Mouse (Mus musculus) B cell, adult (primary cell): ENCODE measurements around the gene Klrb1f. TPM values are rescaled to one million over a fixed set of nuclear protein-coding genes. Genes with fewer than 3 reads are reported as not detected.

Experiments used
- total RNA-seq: library from RNA; stranded (reverse); gene quantifications from 4 replicates; pipeline ENCODE4 v1.2.4, GENCODE M21; 2023; ENCODE audit not compliant: inconsistent age

The Klrb1f gene
- total RNA-seq, result 2.8 to 4.4 TPM (median 3.9 TPM) in 4 replicates

DNA sequence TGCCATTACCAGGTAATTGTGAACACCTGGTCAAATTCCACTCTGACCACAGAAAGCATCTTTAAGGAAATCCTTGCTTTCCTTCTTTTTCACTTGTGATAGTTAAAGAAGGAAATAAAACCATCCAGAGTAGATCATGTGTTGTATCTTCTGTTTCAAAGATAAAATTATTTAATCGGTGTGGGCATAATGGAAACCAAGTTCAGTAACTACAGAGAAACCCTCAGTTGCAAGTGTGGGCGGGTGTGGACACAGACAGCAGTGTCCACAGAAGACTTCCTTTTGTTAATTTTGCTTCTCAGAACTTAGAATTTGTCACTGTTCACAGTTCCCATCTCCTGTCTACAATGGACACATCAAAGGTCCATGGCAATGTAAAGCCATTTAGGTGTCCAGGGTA is at the start of gene Klrb1f:
Klrb1f (plus strand) TSS at position 301 of the 400 bp plus-strand sequence.

GRCm38 (mm10) chr6:129100794-129101193 is 55.1 kb downstream of the Klrb1f start, which contains the start of gene Clec2e:
Clec2e (minus strand) TSS chr6:129100913.

Other genes starting within 250 kb of the Klrb1f start
- gene Gm44511, start 219.6 kb upstream of the Klrb1f start, total RNA-seq, result not detected in 4 replicates
- gene Klrb1b, start 219.6 kb upstream of the Klrb1f start, total RNA-seq, result 0.71 TPM in 1 of 4 replicates, not detected in the others
- 61.6 to 63.6 TPM (median 62.4 TPM) in 4 replicates for gene Clec2i, start 158.3 kb upstream of the Klrb1f start, total RNA-seq
- 72.1 to 90.3 TPM (median 82.8 TPM) in 4 replicates for gene BC035044, start 154.8 kb upstream of the Klrb1f start, total RNA-seq
- 7.5 to 13.9 TPM (median 10.7 TPM) in 4 replicates for gene Clec2g, start 111.5 kb upstream of the Klrb1f start, total RNA-seq
- not detected in 4 replicates for gene Clec2e, start 55.0 kb downstream of the Klrb1f start, total RNA-seq
- 94.9 to 113 TPM (median 106 TPM) in 4 replicates for gene Clec2d, start 134.7 kb downstream of the Klrb1f start, total RNA-seq
- 681 to 772 TPM (median 757 TPM) in 4 replicates for gene Cd69, start 229.5 kb downstream of the Klrb1f start, total RNA-seq